Mouse (Mus musculus): ENCODE data around the gene Morn5. TPM values are rescaled to one million over a fixed set of nuclear protein-coding genes. Genes with fewer than 3 reads are reported as not detected.

Gene Morn5
- not detected in 2 replicates for polyA plus RNA-seq (2012; ENCODE audit: insufficient read depth, insufficient read length, missing spikeins)

GRCm38 (mm10) chr2:36048748-36049566 is at the start of gene Morn5, which contains the start of gene Ndufa8:
Gene Morn5 (plus strand): TSS chr2:36049458.
Gene Ndufa8 (minus strand): TSS chr2:36049406.
- H3K4me1 ChIP-seq (ENCODE audit: control insufficient read depth, insufficient read depth, insufficient read length, low read length): peaks cover 15% of the 10 kb centered on the region
- peak within 1 kb of the TSS; percentile 94 for H3K27ac ChIP-seq (replicated peaks; ENCODE audit: low read depth, low read length)

GRCm38 (mm10) chr2:36000390-36000789 is 48.9 kb upstream of the Morn5 start:
- Histone ChIP-seq H3K27ac (replicated peaks; ENCODE audit: low read depth, low read length) (no peak overlapping the region), H3K4me3 (ENCODE audit: insufficient read depth, low read depth, low read length) (no peak overlapping the region), H3K4me1 (ENCODE audit: control insufficient read depth, insufficient read depth, insufficient read length, low read length) (0 out of 2 replicates have a peak, but pooled peaks cover 3% of the 10 kb centered on the region)

More at GRCm38 (mm10) chr2:36048748-36049566, at the start of gene Morn5, which contains the start of gene Ndufa8:
- H3K4me3 ChIP-seq (ENCODE audit: insufficient read depth, low read depth, low read length): peak within 1 kb of the TSS; percentile 96

- Histone ChIP-seq H3K27ac (replicated peaks; ENCODE audit: low read depth, low read length) (no peak overlapping the region), H3K4me3 (ENCODE audit: insufficient read depth, low read depth, low read length) (no peak overlapping the region), H3K4me1 (ENCODE audit: control insufficient read depth, insufficient read depth, insufficient read length, low read length) (no peaks in the 10 kb centered on the region)
Observed at GRCm38 (mm10) chr2:36002188-36002587, 47.1 kb upstream of the Morn5 start.

- no peak overlapping the region for H3K27ac ChIP-seq (replicated peaks; ENCODE audit: low read depth, low read length)
- no peaks in the 10 kb centered on the region for H3K4me1 ChIP-seq (ENCODE audit: control insufficient read depth, insufficient read depth, insufficient read length, low read length)
- H3K4me3 ChIP-seq (ENCODE audit: insufficient read depth, low read depth, low read length): no peak overlapping the region
Observed at GRCm38 (mm10) chr2:36008071-36008470, 41.2 kb upstream of the Morn5 start.

GRCm38 (mm10) chr2:36009386-36009785 is 39.9 kb upstream of the Morn5 start:
- H3K4me1 ChIP-seq (ENCODE audit: control insufficient read depth, insufficient read depth, insufficient read length, low read length): peaks cover 2% of the 10 kb centered on the region; the same call in 1 of the 2 replicates
- no peak overlapping the region for H3K27ac ChIP-seq (replicated peaks; ENCODE audit: low read depth, low read length)
- H3K4me3 ChIP-seq (ENCODE audit: insufficient read depth, low read depth, low read length): no peak overlapping the region

GRCm38 (mm10) chr2:36010579-36010978 is 38.7 kb upstream of the Morn5 start:
- H3K27ac ChIP-seq (replicated peaks; ENCODE audit: low read depth, low read length): no peak overlapping the region
- no peak overlapping the region for H3K4me3 ChIP-seq (ENCODE audit: insufficient read depth, low read depth, low read length)
- peaks cover 2% of the 10 kb centered on the region; the same call in 1 of the 2 replicates for H3K4me1 ChIP-seq (ENCODE audit: control insufficient read depth, insufficient read depth, insufficient read length, low read length)

GRCm38 (mm10) chr2:36011331-36011825 is 37.9 kb upstream of the Morn5 start:
- Histone ChIP-seq H3K4me1 (ENCODE audit: control insufficient read depth, insufficient read depth, insufficient read length, low read length) (peaks cover 2% of the 10 kb centered on the region; the same call in 1 of the 2 replicates), H3K27ac (replicated peaks; ENCODE audit: low read depth, low read length) (no peak overlapping the region), H3K4me3 (ENCODE audit: insufficient read depth, low read depth, low read length) (peak overlapping the region; percentile 51)

GRCm38 (mm10) chr2:36013010-36013409 is 36.2 kb upstream of the Morn5 start:
- Histone ChIP-seq H3K4me3 (ENCODE audit: insufficient read depth, low read depth, low read length) (no peak overlapping the region), H3K27ac (replicated peaks; ENCODE audit: low read depth, low read length) (0 out of 2 replicates have a peak overlapping the region, but pooled peaks have one; percentile 41), H3K4me1 (ENCODE audit: control insufficient read depth, insufficient read depth, insufficient read length, low read length) (peaks cover 2% of the 10 kb centered on the region; the same call in 1 of the 2 replicates)

- Histone ChIP-seq H3K27ac (replicated peaks; ENCODE audit: low read depth, low read length) (no peak overlapping the region), H3K4me1 (ENCODE audit: control insufficient read depth, insufficient read depth, insufficient read length, low read length) (peaks cover 14% of the 10 kb centered on the region), H3K4me3 (ENCODE audit: insufficient read depth, low read depth, low read length) (peak overlapping the region; percentile 18)
Observed at GRCm38 (mm10) chr2:36021385-36022159, 27.7 kb upstream of the Morn5 start.

GRCm38 (mm10) chr2:36023291-36023690 is 26.0 kb upstream of the Morn5 start:
- peak overlapping the region; percentile 64 for H3K27ac ChIP-seq (replicated peaks; ENCODE audit: low read depth, low read length)
- H3K4me3 ChIP-seq (ENCODE audit: insufficient read depth, low read depth, low read length): no peak overlapping the region

GRCm38 (mm10) chr2:36032884-36033283 is 16.4 kb upstream of the Morn5 start:
- peak overlapping the region; percentile 72 for H3K27ac ChIP-seq (replicated peaks; ENCODE audit: low read depth, low read length)
- H3K4me3 ChIP-seq (ENCODE audit: insufficient read depth, low read depth, low read length): no peak overlapping the region
- peaks cover 31% of the 10 kb centered on the region for H3K4me1 ChIP-seq (ENCODE audit: control insufficient read depth, insufficient read depth, insufficient read length, low read length)

More at GRCm38 (mm10) chr2:36023291-36023690, 26.0 kb upstream of the Morn5 start:
- peaks cover 14% of the 10 kb centered on the region for H3K4me1 ChIP-seq (ENCODE audit: control insufficient read depth, insufficient read depth, insufficient read length, low read length)

- H3K4me1 ChIP-seq (ENCODE audit: control insufficient read depth, insufficient read depth, insufficient read length, low read length): peaks cover 34% of the 10 kb centered on the region
- H3K4me3 ChIP-seq (ENCODE audit: insufficient read depth, low read depth, low read length): no peak overlapping the region
- H3K27ac ChIP-seq (replicated peaks; ENCODE audit: low read depth, low read length): peak overlapping the region; percentile 72
Observed at GRCm38 (mm10) chr2:36033966-36034365, 15.3 kb upstream of the Morn5 start.

GRCm38 (mm10) chr2:36034898-36035297 is 14.4 kb upstream of the Morn5 start:
- Histone ChIP-seq H3K27ac (replicated peaks; ENCODE audit: low read depth, low read length) (peak overlapping the region; percentile 80), H3K4me3 (ENCODE audit: insufficient read depth, low read depth, low read length) (no peak overlapping the region), H3K4me1 (ENCODE audit: control insufficient read depth, insufficient read depth, insufficient read length, low read length) (peaks cover 41% of the 10 kb centered on the region)

GRCm38 (mm10) chr2:36035413-36036081 is 13.7 kb upstream of the Morn5 start:
- H3K27ac ChIP-seq (replicated peaks; ENCODE audit: low read depth, low read length): peak overlapping the region; percentile 80
- H3K4me1 ChIP-seq (ENCODE audit: control insufficient read depth, insufficient read depth, insufficient read length, low read length): peaks cover 41% of the 10 kb centered on the region
- no peak overlapping the region for H3K4me3 ChIP-seq (ENCODE audit: insufficient read depth, low read depth, low read length)

Measured in brown adipose tissue, adult 24 weeks (tissue).